Mouse (Mus musculus) right cerebral cortex, adult 2 months (tissue): ENCODE data around the gene Dock7.

Experiments used
- DNase-seq, 2 experiments: peaks; one replicate each; pipeline ENCODE4 v3.0.0; 2021 to 2022; ENCODE audit warnings: low spot score in 2 of 2

The Dock7 gene

DNA sequence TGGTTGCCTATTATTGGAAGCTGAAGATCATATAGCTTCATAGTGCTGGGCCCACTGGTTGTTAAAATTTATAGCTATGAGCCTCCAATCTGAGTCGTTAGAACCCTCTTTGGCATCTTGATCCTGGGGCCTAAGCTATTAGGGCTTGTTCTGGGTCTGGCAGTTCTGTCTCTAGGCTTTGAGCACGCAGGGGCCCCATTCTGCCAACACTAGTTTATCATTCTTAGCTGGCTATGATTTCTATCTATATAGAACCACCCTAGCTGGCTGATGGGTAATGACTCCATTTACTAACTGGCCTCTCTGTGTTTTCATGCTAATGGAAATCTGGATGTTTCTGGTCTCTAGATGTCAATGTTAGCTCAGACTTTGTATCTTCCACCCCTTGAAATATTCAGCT is 203.0 kb downstream of the Dock7 start:
- no peak for DNase-seq

DNA sequence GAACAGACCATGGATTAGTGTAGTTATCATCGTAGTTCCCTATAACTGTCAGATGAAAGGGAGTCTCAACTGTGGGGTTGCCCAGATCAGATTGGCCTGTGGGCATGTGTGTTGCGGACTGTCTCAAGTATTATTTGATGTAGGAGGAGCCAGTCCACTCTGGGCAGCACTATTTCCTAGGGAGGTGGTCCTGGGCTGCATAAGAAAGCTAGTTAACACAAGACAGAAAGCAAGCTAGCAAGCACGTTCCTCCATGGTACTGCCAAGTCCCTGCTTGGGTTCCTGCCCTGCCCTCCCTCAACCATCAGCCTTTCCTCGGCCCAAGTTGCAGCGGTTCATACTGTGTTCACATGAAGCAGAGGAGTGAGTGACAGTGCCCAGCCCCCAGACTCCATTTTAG is 210.5 kb downstream of the Dock7 start:
- no peak for DNase-seq

GRCm38 (mm10) chr4:98887148-98887547 is 233.6 kb downstream of the Dock7 start:
- DNase-seq, result peak; percentile 34 to 65
